Mouse (Mus musculus): ENCODE measurements at regions not wholly inside any gene's neighbourhood (a gene's known extent, or its start where the extent isn't known, plus 50 kb on each side); places are given as distances from the start of the nearest gene placed in this dataset.

GRCm38 (mm10) chr12:97921349-97922264 lies 337.7 kb downstream of the Galc start:
- DNase-seq (ENCODE audit: low spot score) = no peak

DNA sequence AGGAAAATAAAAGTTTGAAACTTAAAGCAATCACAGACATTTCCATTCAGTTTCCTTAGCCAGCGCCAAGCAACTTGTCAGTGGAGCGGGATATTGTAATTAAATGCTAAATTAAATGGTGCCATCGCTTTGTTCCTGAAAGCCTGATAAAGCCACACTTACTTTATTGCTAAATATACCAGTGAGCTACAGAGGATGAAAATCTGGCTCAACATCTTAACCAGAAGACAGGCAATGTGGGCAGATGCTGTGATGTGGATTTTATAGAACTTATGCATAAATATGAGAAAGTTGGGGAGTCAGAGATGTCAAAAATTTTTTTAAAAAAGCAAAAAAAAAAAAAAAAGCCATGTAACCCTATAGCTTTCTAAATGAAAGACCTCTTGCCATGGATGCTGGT lies 340.8 kb downstream of the Galc start:
- DNase-seq (ENCODE audit: low spot score) = no peak

- no peak for DNase-seq (ENCODE audit: low spot score)
These were observed 344.2 kb downstream of the Galc start for GRCm38 (mm10) chr12:97915026-97915425.

DNA sequence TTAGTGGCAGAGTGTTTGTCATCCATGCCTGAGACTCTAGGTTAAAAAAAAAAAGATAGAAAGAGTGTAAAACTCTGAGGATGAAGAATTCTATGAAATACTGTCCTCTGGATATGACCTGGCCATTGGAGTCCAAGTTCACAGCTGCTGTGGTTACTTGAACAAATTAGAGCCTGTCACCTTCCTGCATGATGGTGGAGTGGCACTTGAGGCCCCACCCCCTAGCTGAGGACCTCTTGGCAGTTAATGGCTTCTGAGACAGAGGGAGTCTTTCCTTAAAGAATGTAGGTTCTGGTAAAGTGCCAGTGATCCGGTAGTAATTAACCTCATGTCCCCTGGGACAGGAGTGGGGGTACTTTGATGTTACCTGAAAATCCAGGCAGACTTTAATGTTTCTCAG lies 346.5 kb downstream of the Galc start:
- DNase-seq (ENCODE audit: low spot score) = no peak

GRCm38 (mm10) chr12:97899266-97899665 lies 360.0 kb downstream of the Galc start:
- DNase-seq (ENCODE audit: low spot score) = no peak

- no peak for DNase-seq (ENCODE audit: low spot score)
These were observed 361.1 kb downstream of the Galc start for GRCm38 (mm10) chr12:97898178-97898577.

- no peak for DNase-seq (ENCODE audit: low spot score)
These were observed 363.3 kb downstream of the Galc start for GRCm38 (mm10) chr12:97895981-97896380.

DNA sequence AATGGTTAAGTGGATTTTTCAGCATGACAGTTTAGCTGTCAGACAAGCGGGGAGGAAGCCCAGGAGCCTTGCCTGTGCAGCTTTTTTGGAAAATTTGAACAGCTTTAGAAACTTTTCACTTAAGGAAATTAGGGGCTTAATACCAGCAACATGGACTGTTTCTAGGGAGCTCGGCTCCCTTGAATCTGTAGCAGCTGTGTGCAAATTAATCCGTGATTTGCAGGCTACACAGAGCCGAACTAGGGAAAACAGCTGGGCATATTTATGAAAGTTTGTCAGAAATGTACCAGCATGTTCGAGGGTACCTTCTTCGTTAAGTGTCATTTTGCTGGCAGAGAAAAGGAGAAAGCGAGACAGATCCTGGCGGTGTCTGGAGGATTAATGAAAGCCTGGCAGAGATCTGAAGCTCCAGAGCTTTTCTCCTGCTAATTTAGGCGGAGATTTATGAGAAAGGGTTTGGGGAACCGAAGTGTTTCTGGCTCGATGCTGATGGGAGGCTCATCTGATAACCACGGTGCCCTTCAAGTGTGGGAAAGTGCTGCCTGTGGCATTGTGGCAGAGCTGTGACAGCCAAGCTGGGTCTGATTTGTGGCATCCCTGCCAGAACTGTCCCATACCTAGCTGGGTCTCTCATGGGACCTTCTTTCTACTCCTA lies 370.3 kb downstream of the Galc start:
- DNase-seq (ENCODE audit: low spot score) = peak; percentile 8

- no peak for DNase-seq (ENCODE audit: low spot score)
These were observed 370.9 kb downstream of the Galc start for GRCm38 (mm10) chr12:97888291-97888800.

GRCm38 (mm10) chr12:97882439-97882838 lies 376.8 kb downstream of the Galc start:
- DNase-seq (ENCODE audit: low spot score) = no peak

- DNase-seq (ENCODE audit: low spot score) = peak; percentile 22
These were observed 386.9 kb downstream of the Galc start for GRCm38 (mm10) chr12:97872391-97872790.

DNA sequence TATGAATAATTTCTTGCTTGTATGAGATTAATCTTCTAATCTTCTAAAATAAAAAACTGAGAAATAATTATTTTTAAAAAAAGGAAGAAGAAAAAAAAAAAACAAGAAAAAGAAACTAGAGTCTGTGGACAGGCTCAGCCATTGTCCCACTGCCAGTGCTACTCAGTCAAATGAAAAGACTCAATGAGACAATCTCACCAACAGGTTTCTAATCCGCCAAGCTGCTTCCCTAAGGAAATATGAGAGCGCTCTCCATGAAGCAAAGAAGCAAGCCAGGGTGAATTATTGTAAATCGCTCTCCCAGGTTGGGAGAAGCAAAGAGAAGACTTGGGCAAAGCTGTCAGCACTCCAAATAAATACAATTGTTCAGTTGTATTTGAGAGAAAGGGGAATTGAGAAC lies 396.3 kb downstream of the Galc start:
- no peak for DNase-seq (ENCODE audit: low spot score)

GRCm38 (mm10) chr12:97836202-97836908 lies 422.9 kb downstream of the Galc start:
- no peak for DNase-seq (ENCODE audit: low spot score)

GRCm38 (mm10) chr12:97793364-97794120 lies 465.7 kb downstream of the Galc start:
- no peak for DNase-seq (ENCODE audit: low spot score)

- no peak for DNase-seq (ENCODE audit: low spot score)
These were observed 475.8 kb downstream of the Galc start for GRCm38 (mm10) chr12:97783476-97783875.

- no peak for DNase-seq (ENCODE audit: low spot score)
These were observed 500.1 kb downstream of the Galc start for GRCm38 (mm10) chr12:97759116-97759515.

DNA sequence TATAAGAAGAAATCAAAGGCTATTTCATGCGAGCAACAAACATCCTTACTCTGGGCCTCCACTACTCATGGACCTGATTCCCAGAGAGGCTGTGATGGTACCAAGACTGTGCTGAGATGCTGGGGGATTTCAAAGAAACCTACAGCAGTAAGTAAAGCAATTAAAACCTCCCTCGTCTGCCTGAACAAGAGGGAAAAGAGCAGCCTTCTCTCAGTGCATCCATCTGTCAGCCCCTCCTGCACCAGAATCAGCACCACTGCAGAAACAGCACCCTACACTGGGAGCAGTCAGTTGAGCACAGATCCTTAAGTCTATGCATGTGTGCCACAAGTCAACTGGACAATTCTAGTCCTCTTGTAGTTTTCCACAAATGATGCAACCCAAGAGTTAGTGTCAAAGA lies 500.6 kb downstream of the Galc start:
- DNase-seq (ENCODE audit: low spot score) = no peak

DNA sequence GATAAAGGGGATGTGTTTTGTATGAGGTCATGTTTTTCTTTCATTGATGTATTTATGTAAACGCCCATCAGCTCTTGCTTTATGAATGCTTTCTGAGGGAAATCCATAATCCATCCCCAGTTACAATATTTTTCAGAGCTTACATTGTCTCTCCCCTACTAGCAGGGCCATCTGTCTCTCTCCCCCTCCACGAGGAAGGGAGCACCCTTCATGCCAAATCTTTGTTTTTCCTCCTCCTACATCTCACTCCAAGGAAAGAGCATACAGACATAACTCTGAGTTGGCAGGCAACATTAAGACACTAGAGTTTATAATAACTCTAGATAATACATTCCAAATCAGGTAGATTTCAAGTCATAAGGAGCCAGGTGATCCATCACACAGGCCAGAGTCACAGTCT lies 509.1 kb downstream of the Galc start:
- no peak for DNase-seq (ENCODE audit: low spot score)

GRCm38 (mm10) chr12:97740927-97741326 lies 518.3 kb downstream of the Galc start:
- DNase-seq (ENCODE audit: low spot score) = no peak

GRCm38 (mm10) chr12:97732078-97732580 lies 527.1 kb downstream of the Galc start:
- no peak for DNase-seq (ENCODE audit: low spot score)

- no peak for DNase-seq (ENCODE audit: low spot score)
These were observed 538.7 kb downstream of the Galc start for GRCm38 (mm10) chr12:97720554-97720953.

GRCm38 (mm10) chr12:97717812-97718211 lies 541.4 kb downstream of the Galc start:
- DNase-seq (ENCODE audit: low spot score) = no peak

All from yolk sac, embryonic 10.5 days (tissue).